Mouse (Mus musculus) heart, postnatal 0 days (tissue): ENCODE measurements around the gene Pcsk7.

Source experiments
- CTCF ChIP-seq: IDR thresholded peaks from 2 replicates; pipeline ENCODE4 v1.5.1; 2016; ENCODE audit warnings: antibody characterized with exemption, control low read depth, low read depth
- EP300 ChIP-seq: IDR thresholded peaks from 2 replicates; pipeline ENCODE4 v1.6.1; 2016; ENCODE audit warnings: antibody characterized with exemption, low read depth

DNA sequence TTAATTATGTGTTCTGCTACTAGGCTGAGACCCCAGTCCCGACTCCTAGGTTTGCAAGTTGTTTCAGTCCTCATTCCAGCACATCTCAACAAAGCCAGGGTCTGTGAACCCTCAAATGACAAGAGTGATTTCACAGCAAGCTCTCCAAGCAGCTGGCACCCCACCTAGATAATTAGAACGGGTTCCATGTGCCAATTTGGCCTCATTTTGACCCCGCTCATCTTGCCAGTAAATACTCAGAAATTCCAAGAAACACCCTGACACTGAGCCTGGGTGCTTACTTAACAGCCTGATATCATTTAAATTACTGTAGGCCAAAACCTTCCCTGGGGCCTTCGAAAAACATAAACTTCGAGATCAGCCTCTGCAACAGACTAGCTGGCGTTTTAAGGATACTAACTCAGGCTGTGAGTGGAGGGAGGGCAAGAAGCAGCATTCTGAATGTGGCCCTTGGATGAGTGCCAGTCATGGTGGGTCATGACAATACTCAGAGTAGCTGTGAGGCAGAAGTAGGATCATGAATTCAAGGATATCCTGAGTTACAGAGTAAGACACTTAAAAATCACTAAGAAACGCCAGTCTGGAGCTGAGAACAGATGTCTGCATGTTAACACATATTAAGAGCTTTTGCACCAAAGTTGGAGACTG is 51.9 kb downstream of the Pcsk7 start:
- TF ChIP-seq CTCF (no peak), EP300 (no peak)
